Mouse (Mus musculus) cerebellum, adult 2 months (tissue): ENCODE results near the gene H2-Eb1.

Experiments
- CTCF ChIP-seq: fragments of 200-500 bp; IDR thresholded peaks from 2 replicates; pipeline ENCODE4 v1.5.1; 2011; ENCODE audit warnings: low read depth, mild to moderate bottlenecking, control low read depth, low read length, moderate library complexity, borderline replicate concordance; ENCODE audit not compliant: insufficient read depth
- POLR2A ChIP-seq: fragments of 200-500 bp; IDR thresholded peaks from 2 replicates; pipeline ENCODE4 v1.6.1; 2011; ENCODE audit warnings: low read length, control low read depth, borderline replicate concordance; ENCODE audit not compliant: insufficient read depth

DNA sequence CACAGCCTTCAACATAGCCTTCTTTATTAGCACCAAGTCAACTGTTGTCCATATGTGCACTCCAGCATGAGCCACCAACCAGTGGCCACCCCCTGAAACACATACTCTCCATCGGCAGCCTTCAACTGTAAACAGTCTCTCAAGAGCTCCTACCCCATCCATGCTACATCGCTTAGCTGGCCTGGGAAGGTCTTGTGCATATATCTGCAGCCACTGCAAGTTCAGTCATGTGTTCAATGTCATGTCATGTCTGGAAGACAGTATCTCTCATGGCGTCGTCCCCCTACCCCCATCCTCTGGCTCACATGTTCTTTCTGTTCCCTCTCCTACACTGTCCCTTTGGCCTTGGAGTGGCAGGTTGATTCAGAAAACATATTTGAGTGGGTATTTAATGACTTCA is 39.2 kb downstream of the H2-Eb1 start:
- TF ChIP-seq POLR2A: no peak
- TF ChIP-seq CTCF: no peak
